Mouse (Mus musculus) T-cell, adult 2 months (primary cell): ENCODE measurements around the gene Sh3gl3.

Source experiments
- DNase-seq: peaks from one replicate; pipeline ENCODE4 v3.0.0; 2022; ENCODE audit warnings: low spot score

Gene Sh3gl3

GRCm38 (mm10) chr7:82235486-82235885, 61.8 kb downstream of the Sh3gl3 start:
- no peak for DNase-seq

- no peak for DNase-seq
Observed at GRCm38 (mm10) chr7:82236152-82236898, 62.7 kb downstream of the Sh3gl3 start.

GRCm38 (mm10) chr7:82236899-82237162, 63.2 kb downstream of the Sh3gl3 start:
- DNase-seq = no peak

GRCm38 (mm10) chr7:82240424-82241240, 67.0 kb downstream of the Sh3gl3 start:
- DNase-seq = no peak

- no peak for DNase-seq
Observed at GRCm38 (mm10) chr7:82244701-82245100, 71.1 kb downstream of the Sh3gl3 start.

- no peak for DNase-seq
Observed at GRCm38 (mm10) chr7:82248953-82249695, 75.5 kb downstream of the Sh3gl3 start.

- DNase-seq = no peak
Observed at GRCm38 (mm10) chr7:82253309-82253708, 79.7 kb downstream of the Sh3gl3 start.

- no peak for DNase-seq
Observed at GRCm38 (mm10) chr7:82256936-82257335, 83.3 kb downstream of the Sh3gl3 start.

GRCm38 (mm10) chr7:82257530-82257929, 83.9 kb downstream of the Sh3gl3 start:
- no peak for DNase-seq

- no peak for DNase-seq
Observed at GRCm38 (mm10) chr7:82260210-82260609, 86.6 kb downstream of the Sh3gl3 start.

- DNase-seq = peak; percentile 34
Observed at GRCm38 (mm10) chr7:82263141-82263540, 89.5 kb downstream of the Sh3gl3 start.

GRCm38 (mm10) chr7:82264119-82264518, 90.5 kb downstream of the Sh3gl3 start:
- no peak for DNase-seq

GRCm38 (mm10) chr7:82265365-82265764, 91.7 kb downstream of the Sh3gl3 start:
- no peak for DNase-seq

GRCm38 (mm10) chr7:82269948-82270347, 96.3 kb downstream of the Sh3gl3 start:
- DNase-seq = no peak

- no peak for DNase-seq
Observed at GRCm38 (mm10) chr7:82271742-82272141, 98.1 kb downstream of the Sh3gl3 start.

- DNase-seq = peak; percentile 6
Observed at GRCm38 (mm10) chr7:82272875-82273274, 99.2 kb downstream of the Sh3gl3 start.

- no peak for DNase-seq
Observed at GRCm38 (mm10) chr7:82274011-82274709, 100.5 kb downstream of the Sh3gl3 start.

- DNase-seq = no peak
Observed at GRCm38 (mm10) chr7:82274975-82275374, 101.3 kb downstream of the Sh3gl3 start.

- DNase-seq = no peak
Observed at GRCm38 (mm10) chr7:82275529-82276204, 102.0 kb downstream of the Sh3gl3 start.

GRCm38 (mm10) chr7:82282011-82282410, 108.4 kb downstream of the Sh3gl3 start:
- DNase-seq = no peak

- DNase-seq = no peak
Observed at GRCm38 (mm10) chr7:82282464-82282863, 108.8 kb downstream of the Sh3gl3 start.

- no peak for DNase-seq
Observed at GRCm38 (mm10) chr7:82287242-82287641, 113.6 kb downstream of the Sh3gl3 start.
